Mouse (Mus musculus) hindbrain, embryonic 16.5 days (tissue): ENCODE data around the gene Zgpat. TPM values are rescaled to one million over a fixed set of nuclear protein-coding genes. Genes with fewer than 3 reads are reported as not detected.

ENCODE experiments used
- ATAC-seq: fragments of 200-750 bp; cut with Nextera tagmentation; 2 replicates; pipeline ENCODE4 v1.8.0; 2017; ENCODE audit warnings: moderate TSS enrichment, moderate library complexity
- H3K27ac ChIP-seq: fragments of 300-500 bp; sonication (generic); 2 replicates; pipeline ENCODE4 v1.5.1; 2014; ENCODE audit warnings: low read depth, mild to moderate bottlenecking, control low read depth, low read length, moderate library complexity
- H3K27me3 ChIP-seq: fragments of 300-500 bp; sonication (generic); replicated peaks from 2 replicates; pipeline ENCODE4 v1.6.1; 2014; ENCODE audit warnings: low read length; ENCODE audit not compliant: control insufficient read depth, insufficient read depth
- H3K36me3 ChIP-seq: fragments of 300-500 bp; sonication (generic); 2 replicates; pipeline ENCODE4 v1.6.1; 2014; ENCODE audit warnings: mild to moderate bottlenecking, low read length, moderate library complexity, mixed read lengths; ENCODE audit not compliant: control insufficient read depth, insufficient read depth
- H3K4me1 ChIP-seq: fragments of 300-500 bp; sonication (generic); 2 replicates; pipeline ENCODE4 v1.6.1; 2014; ENCODE audit warnings: low read depth, low read length; ENCODE audit not compliant: control insufficient read depth, insufficient read depth
- H3K4me2 ChIP-seq: fragments of 300-500 bp; sonication (generic); 2 replicates; pipeline ENCODE4 v1.6.1; 2014; ENCODE audit warnings: mild to moderate bottlenecking, low read length, control low read depth, moderate library complexity
- H3K4me3 ChIP-seq: fragments of 300-500 bp; sonication (generic); 2 replicates; pipeline ENCODE4 v1.5.1; 2014; ENCODE audit warnings: mild to moderate bottlenecking, low read length, control low read depth, moderate library complexity
- H3K9ac ChIP-seq: fragments of 300-500 bp; sonication (generic); 2 replicates; pipeline ENCODE4 v1.6.1; 2014; ENCODE audit warnings: low read depth, mild to moderate bottlenecking, control low read depth, low read length, moderate library complexity
- H3K9me3 ChIP-seq: fragments of 300-500 bp; sonication (generic); 2 replicates; pipeline ENCODE4 v1.6.1; 2014; ENCODE audit warnings: mild to moderate bottlenecking, low read length, moderate library complexity; ENCODE audit not compliant: control insufficient read depth
- WGBS: fragments of 180-500 bp; shearing (Covaris S2); extraction: QIAGEN DNeasy Blood & Tissue Kit; methylation state at CpG from one replicate; pipeline ENCODE4 v1.1.7; 2014; 5-methylcytosine and 5-hydroxymethylcytosine counted together
- polyA plus RNA-seq: library from polyadenylated mRNA; unstranded; fragments of >200 nt; fragmentation: Nextera tagmentation; extraction: Ambion mirVana; gene quantifications from 2 replicates; pipeline ENCODE4 v1.2.1, GENCODE M21; 2015

Gene Zgpat
- polyA plus RNA-seq, 1 experiment from 2014 or later = 75.0 TPM

GRCm38 (mm10) chr2:181392600-181393213 is 28.0 kb downstream of the Zgpat start:
- peaks cover 11% of the 10 kb centered on the region for H3K36me3 ChIP-seq
- 45% methylated on average over 4 of the region's 4 CpGs for WGBS

GRCm38 (mm10) chr2:181394086-181394485 is 29.4 kb downstream of the Zgpat start:
- H3K9me3 ChIP-seq = no peaks in the 10 kb centered on the region
- H3K27ac ChIP-seq = no peak overlapping the region
- H3K9ac ChIP-seq = no peak overlapping the region
- H3K4me2 ChIP-seq = no peak overlapping the region
- H3K4me1 ChIP-seq = no peaks in the 10 kb centered on the region
- WGBS = 94% methylated on average over 3 of the region's 3 CpGs
- peaks cover 11% of the 10 kb centered on the region for H3K36me3 ChIP-seq
- H3K27me3 ChIP-seq = no peaks in the 10 kb centered on the region
- no peak overlapping the region for H3K4me3 ChIP-seq
- no peak for ATAC-seq

More at GRCm38 (mm10) chr2:181392600-181393213, 28.0 kb downstream of the Zgpat start:
- no peak overlapping the region for H3K27ac ChIP-seq
- no peaks in the 10 kb centered on the region for H3K9me3 ChIP-seq
- no peaks in the 10 kb centered on the region for H3K27me3 ChIP-seq
- H3K4me1 ChIP-seq = no peaks in the 10 kb centered on the region
- H3K9ac ChIP-seq = no peak overlapping the region
- H3K4me2 ChIP-seq = no peak overlapping the region
- peak; percentile 83 for ATAC-seq
- no peak overlapping the region for H3K4me3 ChIP-seq

- Histone ChIP-seq H3K4me2 (no peak overlapping the region), H3K36me3 (no peaks in the 10 kb centered on the region), H3K4me3 (no peak overlapping the region), H3K4me1 (no peaks in the 10 kb centered on the region), H3K27ac (no peak overlapping the region), H3K27me3 (no peaks in the 10 kb centered on the region), H3K9me3 (no peaks in the 10 kb centered on the region), H3K9ac (no peak overlapping the region)
- WGBS = 59% methylated on average over 5 of the region's 5 CpGs
- no peak for ATAC-seq
These were observed 32.6 kb downstream of the Zgpat start for GRCm38 (mm10) chr2:181397207-181397761.

- no peak overlapping the region for H3K4me3 ChIP-seq
- no peaks in the 10 kb centered on the region for H3K4me1 ChIP-seq
- H3K27ac ChIP-seq = no peak overlapping the region
- no peak overlapping the region for H3K4me2 ChIP-seq
- H3K9me3 ChIP-seq = no peaks in the 10 kb centered on the region
- no peaks in the 10 kb centered on the region for H3K36me3 ChIP-seq
- H3K9ac ChIP-seq = no peak overlapping the region
- H3K27me3 ChIP-seq = no peaks in the 10 kb centered on the region
- WGBS = 36% methylated on average over 1 of the region's 1 CpGs
- ATAC-seq = no peak
These were observed 36.8 kb downstream of the Zgpat start for GRCm38 (mm10) chr2:181401497-181401896.

GRCm38 (mm10) chr2:181403722-181404121 is 39.0 kb downstream of the Zgpat start:
- Histone ChIP-seq H3K4me1 (no peaks in the 10 kb centered on the region), H3K27ac (no peak overlapping the region), H3K9ac (no peak overlapping the region), H3K27me3 (no peaks in the 10 kb centered on the region), H3K4me2 (no peak overlapping the region), H3K9me3 (no peaks in the 10 kb centered on the region), H3K36me3 (no peaks in the 10 kb centered on the region), H3K4me3 (no peak overlapping the region)
- 86% methylated on average over 3 of the region's 3 CpGs for WGBS
- no peak for ATAC-seq

- H3K9me3 ChIP-seq = no peaks in the 10 kb centered on the region
- WGBS = 85% methylated on average over 7 of the region's 7 CpGs
- no peak overlapping the region for H3K4me2 ChIP-seq
- no peaks in the 10 kb centered on the region for H3K36me3 ChIP-seq
- H3K9ac ChIP-seq = no peak overlapping the region
- H3K27me3 ChIP-seq = no peaks in the 10 kb centered on the region
- no peaks in the 10 kb centered on the region for H3K4me1 ChIP-seq
- H3K27ac ChIP-seq = no peak overlapping the region
- H3K4me3 ChIP-seq = no peak overlapping the region
- no peak for ATAC-seq
These were observed 44.9 kb downstream of the Zgpat start for GRCm38 (mm10) chr2:181409643-181410042.

- H3K9me3 ChIP-seq = no peaks in the 10 kb centered on the region
- no peak overlapping the region for H3K4me2 ChIP-seq
- H3K4me1 ChIP-seq = no peaks in the 10 kb centered on the region
- no peaks in the 10 kb centered on the region for H3K27me3 ChIP-seq
- no peak overlapping the region for H3K9ac ChIP-seq
- no peaks in the 10 kb centered on the region for H3K36me3 ChIP-seq
- 32% methylated on average over 4 of the region's 4 CpGs for WGBS
- peak; percentile 74 for ATAC-seq
- H3K27ac ChIP-seq = no peak overlapping the region
- no peak overlapping the region for H3K4me3 ChIP-seq
These were observed 46.2 kb downstream of the Zgpat start for GRCm38 (mm10) chr2:181410760-181411473.

GRCm38 (mm10) chr2:181413141-181413540 is 48.4 kb downstream of the Zgpat start:
- no peak overlapping the region for H3K4me2 ChIP-seq
- H3K4me1 ChIP-seq = no peaks in the 10 kb centered on the region
- H3K27me3 ChIP-seq = no peaks in the 10 kb centered on the region
- 46% methylated on average over 2 of the region's 2 CpGs for WGBS
- no peak overlapping the region for H3K4me3 ChIP-seq
- H3K27ac ChIP-seq = no peak overlapping the region
- ATAC-seq = no peak
- no peaks in the 10 kb centered on the region for H3K9me3 ChIP-seq
- no peak overlapping the region for H3K9ac ChIP-seq
- no peaks in the 10 kb centered on the region for H3K36me3 ChIP-seq

GRCm38 (mm10) chr2:181415945-181416344 is 51.2 kb downstream of the Zgpat start:
- H3K9ac ChIP-seq = no peak overlapping the region
- no peak overlapping the region for H3K27ac ChIP-seq
- 46% methylated on average over 3 of the region's 3 CpGs for WGBS
- no peaks in the 10 kb centered on the region for H3K27me3 ChIP-seq
- H3K36me3 ChIP-seq = no peaks in the 10 kb centered on the region
- no peak overlapping the region for H3K4me2 ChIP-seq
- H3K4me3 ChIP-seq = no peak overlapping the region
- ATAC-seq = no peak
- no peaks in the 10 kb centered on the region for H3K4me1 ChIP-seq
- H3K9me3 ChIP-seq = no peaks in the 10 kb centered on the region
